Mouse (Mus musculus) T-cell, adult 2 months (primary cell): ENCODE data around the gene 0610009B22Rik.
A peak's percentile ranks its signal among the peaks of the same experiment; 100 is the strongest.

ENCODE experiments used
- DNase-seq: peaks from one replicate; pipeline ENCODE4 v3.0.0; 2022; ENCODE audit warnings: low spot score

0610009B22Rik gene

DNA sequence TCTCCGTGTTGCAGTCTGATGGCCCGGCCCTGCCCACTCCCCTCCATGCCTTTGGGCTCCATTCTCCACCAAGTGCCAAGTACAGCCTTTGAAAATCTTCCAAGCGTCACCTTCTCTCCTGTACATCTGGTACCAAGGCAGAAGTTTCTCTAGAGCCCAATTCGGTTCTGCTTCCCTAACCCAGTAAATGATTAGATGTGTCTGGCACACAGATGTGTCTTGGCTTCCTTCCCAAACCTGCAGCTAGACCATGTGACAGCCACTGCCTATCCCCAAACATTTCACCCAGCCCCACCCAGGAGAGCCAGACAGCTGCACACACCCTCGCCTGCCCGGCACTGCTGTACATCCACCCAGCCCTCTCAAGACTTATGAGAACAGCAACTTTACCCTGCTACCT lies 30.0 kb downstream of the 0610009B22Rik start:
- no peak for DNase-seq

DNA sequence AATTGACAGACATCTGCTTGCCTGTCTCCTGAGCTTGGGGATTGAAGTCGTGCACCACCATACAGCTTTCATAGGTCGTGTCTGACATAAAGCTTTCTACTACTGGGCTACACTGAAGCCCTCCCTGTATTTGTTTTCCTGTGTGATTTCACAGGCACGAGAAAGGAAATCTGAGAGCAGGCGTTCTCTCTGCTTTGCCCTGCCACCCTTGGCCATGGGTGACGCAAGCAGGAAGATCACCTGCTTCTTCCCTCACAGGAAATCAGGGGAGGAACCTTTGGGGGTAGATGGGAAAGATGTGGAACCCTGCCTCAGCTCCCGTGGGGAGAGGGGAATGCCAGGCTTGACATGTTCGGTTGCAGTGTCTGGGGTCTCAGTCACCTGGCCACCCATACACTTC lies 30.4 kb downstream of the 0610009B22Rik start:
- DNase-seq: no peak

DNA sequence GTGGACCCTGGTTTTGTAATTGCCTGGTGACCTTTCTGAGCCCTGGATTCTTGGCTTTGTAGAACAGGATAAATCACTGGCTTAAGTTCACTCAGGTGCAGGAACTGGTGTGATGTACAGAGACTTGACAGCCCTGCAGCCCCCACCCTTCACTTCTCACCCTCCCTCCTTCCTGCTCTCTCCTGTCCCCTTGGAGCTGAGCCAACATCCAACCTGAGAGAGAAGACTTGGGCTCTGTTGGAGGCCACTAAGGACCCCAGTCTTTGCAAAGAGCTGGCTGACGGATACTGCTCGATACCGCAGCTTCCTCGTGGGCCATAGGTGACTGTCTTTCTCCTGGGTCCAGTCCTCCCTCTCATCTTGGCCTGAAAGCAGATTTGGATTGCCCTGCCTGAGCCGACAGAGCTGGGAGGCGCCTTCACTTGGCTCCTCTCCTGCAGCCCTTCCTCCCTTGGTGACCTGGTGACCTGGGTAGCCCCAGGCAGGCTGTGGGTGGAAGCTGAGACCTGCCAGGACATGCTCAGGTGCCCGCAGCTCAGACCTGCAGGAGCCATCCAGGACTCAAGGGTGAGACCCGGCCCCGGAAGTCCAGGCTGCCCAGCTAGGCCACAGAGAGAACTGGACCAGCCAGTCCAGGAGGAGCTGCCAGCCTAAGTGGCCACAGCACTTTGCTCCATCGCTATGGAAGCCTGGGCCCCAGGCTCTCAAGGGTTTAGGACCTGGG lies 31.7 kb downstream of the 0610009B22Rik start:
- DNase-seq: no peak

DNA sequence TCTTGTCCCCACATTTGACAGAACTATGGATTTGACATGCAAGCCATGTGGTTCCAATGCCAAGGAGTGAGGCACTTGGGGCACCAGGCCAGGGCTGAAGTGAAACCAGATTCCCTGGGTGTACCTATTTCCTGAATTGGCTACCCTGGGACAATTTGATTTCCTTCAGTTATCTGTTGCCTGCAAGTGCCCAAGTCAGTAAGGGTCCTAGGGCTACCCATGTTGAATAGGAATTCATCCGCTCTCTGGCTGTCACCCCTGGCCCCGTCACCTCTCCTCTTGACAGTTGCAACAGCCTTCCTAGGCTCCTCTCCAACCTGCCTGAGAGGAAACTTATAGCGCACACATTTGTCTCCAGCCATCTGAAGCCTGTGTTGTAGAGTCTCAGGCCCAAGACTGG lies 33.8 kb downstream of the 0610009B22Rik start:
- DNase-seq: no peak

DNA sequence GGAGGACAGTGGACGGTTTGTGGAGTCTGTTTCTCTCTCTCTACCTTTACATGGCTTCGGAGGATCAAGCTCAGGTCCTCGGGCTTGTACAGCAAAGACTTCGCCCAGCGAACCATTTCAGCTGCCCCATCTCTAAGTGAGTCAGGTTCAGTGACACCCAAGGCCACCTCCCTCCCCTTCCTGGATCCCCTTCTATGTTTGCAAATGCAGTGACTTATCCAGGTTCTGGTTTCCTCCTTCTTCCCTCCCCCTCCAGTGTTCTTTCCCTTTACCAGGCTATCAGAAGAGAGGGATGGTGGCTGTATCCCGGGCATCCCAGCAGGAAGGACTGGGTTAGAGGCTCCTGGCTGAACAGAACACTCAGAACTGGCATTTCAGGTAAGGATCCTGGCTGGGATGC lies 34.9 kb downstream of the 0610009B22Rik start:
- DNase-seq: no peak

DNA sequence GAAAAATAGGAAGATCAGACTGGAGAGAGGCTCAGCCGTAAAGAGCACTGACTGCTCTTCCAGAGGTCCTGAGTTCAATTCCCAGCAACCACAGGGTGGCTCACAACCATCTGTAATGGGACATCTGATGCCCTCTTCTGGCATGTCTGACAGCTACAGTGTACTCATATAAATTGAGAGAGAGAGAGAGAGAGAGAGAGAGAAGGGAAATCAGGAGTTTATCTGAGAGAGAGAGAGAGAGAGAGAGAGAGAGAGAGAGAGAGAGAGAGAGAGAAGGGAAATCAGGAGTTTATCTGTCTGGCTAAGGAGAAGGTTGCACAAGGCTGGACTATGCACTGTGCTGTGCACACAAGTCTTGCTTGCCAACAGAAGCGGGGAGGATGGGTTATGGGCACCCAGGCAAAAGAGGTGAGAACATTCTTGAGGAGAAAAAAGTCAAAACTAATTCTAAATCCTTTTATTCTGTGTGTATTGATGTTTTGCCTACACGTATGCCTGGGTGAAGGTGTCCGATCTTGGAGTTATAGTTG lies 35.7 kb downstream of the 0610009B22Rik start:
- DNase-seq: no peak

DNA sequence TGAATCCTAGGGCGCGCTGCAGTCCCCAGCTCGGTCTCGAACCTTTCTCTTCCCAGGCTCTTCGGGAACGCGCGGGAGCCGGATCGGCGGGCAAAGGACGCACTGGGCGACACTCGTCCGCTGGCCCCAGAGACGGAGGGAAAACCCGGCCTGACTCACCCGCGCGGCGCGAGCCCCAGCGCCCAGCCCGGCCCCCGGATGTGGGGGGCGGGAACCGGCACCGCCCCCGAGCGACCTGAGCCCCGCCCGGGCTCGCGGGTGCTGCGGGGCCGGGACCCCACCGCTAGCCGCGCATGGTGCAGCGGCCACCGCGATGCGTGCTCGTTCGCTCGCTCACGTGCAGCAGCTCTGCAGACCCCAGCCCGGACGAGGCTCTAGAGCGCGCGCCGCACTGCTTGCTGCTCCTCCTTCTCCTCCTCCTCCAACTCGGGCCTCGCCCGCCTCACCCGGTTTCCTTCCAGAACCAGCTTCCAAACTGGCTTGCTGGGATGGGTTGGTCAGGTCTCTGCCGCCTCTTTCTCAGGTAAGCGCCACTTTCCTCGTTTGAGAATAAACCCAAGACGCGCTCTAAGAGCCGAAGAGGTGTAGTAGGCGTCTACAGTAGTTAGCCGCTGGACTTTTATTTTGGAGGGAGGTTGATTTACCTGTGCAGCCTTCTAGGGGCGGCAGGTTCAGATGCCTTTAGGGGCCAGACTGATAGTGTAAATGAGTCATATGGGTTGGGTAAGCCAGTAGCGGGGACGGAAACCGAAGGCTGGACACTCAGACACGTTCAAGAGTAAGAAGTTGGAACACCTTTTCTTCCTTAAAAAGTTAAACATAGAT lies 37.8 kb downstream of the 0610009B22Rik start, which contains the start of the genes N4bp3 and D930048N14Rik:
N4bp3 (minus strand) TSS at position 152 of the 825 bp plus-strand sequence.
D930048N14Rik (plus strand) TSS at position 264 of the 825 bp plus-strand sequence.
- DNase-seq: peak; percentile 73

DNA sequence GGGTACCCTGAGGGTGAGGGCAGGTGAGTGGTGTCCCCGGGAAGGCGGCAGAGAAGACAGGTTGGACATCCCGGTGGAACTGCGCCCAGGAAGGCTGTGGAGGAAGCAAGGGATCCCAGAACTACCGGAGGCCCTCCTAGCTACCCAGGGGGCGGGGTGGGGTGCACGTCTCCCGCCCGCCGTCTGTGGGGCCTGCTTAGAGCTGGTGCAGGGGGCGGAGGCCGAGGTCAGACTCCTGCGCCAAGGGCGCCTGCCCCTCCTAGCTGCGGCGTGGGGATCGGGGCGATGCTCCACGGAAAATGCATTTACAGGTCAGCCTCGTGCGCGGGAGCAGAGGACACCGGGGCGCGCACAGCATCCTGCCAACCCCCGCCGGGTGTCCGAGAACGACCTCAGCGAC lies 38.4 kb downstream of the 0610009B22Rik start:
- DNase-seq: no peak

DNA sequence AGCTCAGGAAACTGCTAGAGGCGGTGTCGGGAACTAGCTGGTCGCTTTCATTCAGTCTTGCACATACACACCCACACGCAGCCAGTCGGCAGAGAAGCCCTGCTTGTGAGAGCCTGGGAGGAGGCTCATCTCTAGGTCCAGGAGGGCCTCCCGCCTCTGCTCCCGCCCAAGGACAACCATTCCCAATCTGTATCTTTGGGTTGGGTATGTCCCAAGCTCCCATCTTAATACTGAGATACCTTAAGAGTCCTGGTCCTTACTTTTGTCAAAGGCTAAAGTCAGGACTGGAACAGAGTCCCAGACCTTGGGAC lies 38.8 kb downstream of the 0610009B22Rik start:
- no peak for DNase-seq

DNA sequence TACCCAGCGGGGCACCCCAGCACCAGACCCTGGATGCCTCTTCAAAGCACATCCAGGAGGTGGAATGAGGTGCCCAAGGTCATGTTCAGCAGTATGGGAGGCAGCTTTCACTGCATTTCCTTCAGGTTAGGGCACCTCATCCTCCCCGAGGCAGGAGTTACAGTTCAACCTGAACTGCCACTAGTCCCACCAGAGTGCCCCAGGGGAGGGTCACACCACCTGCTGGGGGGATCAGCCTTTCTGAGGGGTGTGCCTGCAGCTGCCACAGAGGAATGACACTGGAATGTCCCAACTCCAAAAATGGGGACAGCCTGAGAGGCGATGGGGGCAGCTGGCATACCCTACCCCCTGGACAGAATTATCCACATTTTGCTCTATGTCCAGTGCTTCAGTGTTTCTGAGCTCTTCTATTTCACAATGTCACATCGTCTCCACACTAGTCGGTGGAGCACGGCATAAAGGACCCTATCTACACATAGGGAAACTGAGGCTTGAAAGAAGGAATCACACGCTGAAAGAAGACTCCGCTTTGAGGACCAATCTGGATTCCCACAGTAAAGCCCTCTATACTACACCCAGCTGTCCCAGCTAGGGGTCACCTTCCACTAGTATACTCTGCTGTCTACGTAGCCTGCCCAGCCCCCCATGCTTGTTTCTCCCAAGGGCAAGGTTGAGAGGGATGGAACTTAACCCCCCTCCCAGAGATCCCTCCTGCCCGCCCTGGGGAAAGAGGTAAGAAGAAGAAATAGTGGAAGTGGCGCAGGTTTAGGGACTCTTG lies 39.4 kb downstream of the 0610009B22Rik start:
- no peak for DNase-seq

DNA sequence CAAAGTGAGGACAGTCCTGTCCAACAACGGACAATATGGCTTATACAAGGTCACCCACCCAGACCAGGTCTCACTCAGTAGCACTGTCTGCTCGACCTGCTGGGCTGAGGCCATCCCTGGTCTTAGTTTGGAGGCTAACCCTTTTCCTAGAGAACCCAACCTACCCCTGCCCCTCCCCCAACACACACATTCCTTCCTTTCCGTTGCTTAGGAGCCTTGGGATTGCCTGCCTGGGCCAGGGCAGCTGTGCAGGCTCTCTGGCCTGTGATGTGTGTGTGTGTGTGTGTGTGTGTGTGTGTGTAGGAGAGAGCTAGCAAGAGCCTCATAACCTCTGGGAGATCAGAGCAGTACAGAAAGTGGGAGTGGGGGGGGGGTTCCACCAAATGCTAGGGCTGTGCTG lies 40.1 kb downstream of the 0610009B22Rik start:
- no peak for DNase-seq

DNA sequence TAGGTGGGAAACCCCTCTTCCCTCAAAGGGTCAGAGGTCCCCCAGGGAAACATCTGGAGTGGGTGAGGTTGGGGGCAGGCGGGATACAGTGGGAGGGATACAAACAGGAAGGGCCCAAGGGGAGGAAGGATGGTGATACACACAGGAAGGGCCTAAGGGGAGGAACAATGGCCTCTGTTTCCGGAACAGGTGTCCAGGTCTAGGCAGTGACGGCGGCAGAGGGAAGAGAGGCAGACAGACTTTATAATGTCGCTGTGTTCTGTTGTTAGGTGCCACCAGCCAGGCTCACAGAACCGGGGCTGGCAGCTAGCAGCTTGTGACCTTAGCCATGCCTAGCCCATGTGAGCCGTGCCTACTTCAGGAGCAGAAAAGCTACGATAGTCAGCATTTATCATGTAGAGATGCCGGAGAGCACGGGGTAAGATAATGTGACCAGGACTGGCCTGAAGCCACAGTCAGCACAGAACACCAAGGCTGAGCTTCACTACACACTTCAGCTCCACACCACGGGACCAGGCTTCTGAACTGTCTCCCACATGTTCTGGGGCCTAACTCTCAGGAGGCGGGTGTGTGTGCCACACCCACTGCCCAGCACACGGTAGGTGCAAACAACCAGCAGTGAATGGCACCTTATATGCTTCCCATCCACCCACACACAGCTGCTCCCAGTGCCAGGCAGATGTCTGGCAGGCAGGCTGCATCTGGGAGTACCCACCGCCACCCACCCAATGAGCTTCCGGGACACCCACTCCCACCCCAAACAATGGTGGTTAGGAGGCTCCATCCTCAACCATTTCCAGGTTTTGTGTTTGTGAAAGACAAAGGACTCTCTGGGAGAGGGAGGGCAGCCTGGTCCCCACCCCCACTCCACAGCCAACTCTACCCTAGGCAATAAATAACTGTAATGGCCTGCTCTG lies 41.7 kb downstream of the 0610009B22Rik start:
- no peak for DNase-seq

DNA sequence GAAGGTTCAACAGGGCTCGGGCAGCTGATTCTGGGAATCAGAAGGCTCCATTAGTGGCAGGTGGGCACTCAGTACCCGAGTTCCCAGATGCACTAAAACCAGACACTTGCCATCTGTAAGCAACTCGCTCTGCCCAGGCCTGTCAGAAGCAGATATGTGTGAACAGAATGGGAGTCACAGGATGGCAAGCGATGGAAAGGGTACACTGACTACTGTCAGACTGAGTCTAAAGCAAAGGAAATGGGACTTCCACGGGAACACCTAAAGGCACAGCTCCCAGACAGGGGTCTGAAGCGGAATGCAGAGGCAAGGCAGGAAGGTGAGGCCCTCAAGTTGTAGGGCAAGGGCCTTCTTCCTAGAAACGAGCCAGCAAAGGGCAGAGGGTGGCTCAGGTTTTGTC lies 42.4 kb downstream of the 0610009B22Rik start:
- DNase-seq: no peak

DNA sequence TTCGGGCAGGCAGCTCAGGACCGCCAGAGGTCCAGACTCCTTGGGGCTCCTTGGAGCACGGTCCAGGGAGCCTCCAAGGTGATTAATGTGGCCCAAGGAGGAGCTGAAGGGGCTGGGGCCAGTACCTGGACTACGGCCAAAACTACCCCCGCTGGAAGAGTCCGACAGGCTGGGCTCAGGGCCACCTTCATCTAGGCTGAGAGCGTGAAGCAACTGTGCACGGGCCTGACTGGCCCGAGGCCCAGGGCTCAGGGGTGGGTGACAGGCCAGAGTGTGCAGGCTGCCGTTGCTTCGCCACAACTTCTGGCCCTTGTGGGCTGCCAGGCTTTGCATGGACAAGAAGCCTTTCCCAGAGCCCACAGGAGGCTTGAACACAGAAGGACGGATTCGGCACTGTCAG lies 43.4 kb downstream of the 0610009B22Rik start:
- DNase-seq: no peak

DNA sequence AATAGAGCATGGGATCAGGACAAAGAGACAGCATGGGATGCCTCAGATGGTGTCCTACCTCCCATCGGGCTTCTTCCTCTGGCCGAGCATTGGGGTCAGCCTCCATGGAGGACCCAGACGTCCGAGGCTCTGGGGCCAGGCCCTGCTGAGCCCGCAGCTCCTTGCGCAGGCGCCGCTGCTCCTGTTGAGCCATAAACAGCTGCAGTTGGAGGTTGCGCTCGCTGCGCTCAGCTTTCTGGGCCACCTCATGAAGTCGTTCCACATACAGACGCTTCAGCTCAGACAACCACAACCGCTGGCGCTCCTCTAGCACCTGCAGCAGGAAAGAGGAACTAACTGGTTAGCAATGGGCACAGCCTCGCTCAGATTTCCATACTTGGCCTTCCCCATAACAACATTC lies 44.5 kb downstream of the 0610009B22Rik start:
- DNase-seq: peak; percentile 48

DNA sequence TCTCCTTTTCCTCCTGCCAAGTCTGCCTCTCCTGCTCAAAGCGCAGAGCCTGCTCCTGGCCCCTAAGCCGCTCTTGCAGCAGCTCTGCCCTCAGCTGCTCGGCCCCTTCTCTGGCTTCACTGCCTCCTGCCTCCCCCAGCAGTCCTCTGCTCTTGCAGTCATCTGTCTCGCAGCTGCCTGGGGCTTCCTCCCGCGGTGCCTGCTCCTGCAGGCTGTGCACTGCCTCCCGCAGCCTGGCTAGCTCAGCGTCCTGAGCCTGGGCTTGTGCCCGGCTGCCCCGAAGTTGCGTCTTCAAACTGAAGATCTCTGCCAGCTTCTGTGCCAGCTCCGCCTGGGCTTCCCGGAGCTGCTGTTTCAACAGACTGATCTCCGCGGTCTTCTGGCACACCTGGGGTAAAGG lies 44.9 kb downstream of the 0610009B22Rik start:
- DNase-seq: no peak

DNA sequence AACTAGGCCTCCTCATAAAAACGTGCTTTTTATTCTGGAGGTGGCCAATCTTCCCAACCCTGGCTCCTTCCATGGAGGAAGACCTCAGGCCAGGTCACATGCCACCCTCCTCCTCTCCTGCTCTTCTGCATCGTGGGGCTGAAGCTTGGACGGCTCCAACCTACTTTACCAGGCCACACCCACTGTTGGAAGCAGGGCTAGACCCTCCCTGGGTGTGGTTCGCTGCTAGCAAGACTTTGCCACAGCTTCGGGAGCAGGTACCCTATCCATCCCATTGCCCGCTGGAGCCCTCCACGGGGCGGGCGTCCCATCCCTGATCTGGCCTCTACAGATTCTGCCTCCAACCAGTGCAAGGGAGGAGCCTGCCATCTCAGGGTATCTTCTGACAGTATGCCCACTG lies 45.5 kb downstream of the 0610009B22Rik start:
- no peak for DNase-seq

DNA sequence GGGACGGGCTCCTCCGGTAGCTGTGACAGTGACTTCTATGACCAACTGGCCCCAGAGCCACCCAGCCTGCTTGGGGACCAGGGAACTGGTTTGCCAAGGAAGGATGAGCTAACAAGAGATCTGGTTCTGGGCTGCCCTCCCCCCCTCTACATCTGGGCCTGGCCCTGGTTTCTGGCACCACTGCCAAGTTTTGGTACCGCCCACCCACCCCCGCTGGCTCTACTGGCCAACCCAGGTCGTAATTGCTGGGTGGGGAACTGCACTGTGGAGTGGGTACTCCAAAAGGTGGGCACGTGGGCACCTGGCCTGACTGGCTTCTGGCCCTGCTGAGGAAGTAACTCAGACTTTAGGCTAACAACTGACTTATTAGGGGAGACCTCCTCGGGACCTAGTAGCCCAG lies 47.9 kb downstream of the 0610009B22Rik start:
- no peak for DNase-seq

DNA sequence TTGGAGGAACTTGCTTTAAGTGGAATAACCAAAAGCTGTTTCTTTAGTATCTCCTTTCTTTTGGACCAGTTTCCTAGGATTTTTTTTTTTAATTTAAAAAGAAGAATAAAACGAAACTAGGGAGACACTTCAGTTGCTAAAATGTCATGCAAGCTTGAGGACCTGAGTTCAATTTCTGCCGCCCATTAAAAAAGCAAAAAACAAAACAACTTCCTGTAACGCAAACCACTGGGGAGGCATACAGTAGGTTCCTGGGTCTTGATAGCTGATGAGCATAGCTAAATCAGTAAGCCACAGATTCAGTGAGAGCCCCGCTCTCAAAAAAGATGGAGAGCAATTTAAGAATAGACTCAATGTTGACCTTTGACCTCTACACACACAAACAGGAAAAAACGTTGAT lies 50.2 kb downstream of the 0610009B22Rik start:
- no peak for DNase-seq

DNA sequence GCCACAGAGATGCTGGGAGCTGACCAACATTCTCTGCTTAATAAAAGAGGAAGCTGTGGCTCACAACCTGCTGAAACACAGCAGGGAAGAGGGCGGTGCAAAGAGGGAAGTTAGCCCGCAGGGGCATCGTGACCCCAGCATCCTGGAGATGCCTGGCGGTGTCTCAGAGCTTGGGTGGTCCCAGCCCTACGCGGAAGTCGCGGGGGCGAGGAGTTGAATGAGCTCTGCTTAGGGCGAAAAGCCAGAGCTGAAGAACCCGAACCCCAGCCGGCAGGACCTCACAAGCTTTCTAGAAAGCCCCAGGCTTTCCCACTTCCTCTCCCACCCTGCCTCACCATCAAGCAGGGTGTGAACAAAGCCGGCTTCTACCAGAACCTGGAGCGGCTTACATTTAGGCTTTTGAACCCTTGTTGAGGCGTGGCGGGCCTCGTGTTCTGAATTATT lies 50.7 kb downstream of the 0610009B22Rik start:
- DNase-seq: peak; percentile 62

DNA sequence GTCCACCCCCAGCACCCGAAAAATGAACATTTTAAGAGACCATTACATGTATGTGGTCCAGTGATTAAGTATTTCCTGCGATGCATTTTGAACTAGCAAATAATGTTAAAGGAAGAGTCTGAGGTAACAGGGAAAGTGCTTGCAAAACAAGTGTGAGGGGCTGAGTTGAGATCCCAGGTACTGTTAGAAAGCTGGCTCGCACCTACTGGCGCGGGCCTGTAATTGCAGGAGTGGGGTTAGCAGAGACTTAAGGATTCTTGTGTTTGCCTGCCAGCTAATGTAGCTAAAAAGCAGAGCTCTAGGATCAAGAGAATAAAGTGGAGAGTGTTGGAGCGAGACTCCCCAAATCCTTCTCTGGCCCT lies 52.4 kb downstream of the 0610009B22Rik start:
- peak; percentile 83 for DNase-seq
